Mouse (Mus musculus): ENCODE data around the gene Mrpl20. TPM values are rescaled to one million over a fixed set of nuclear protein-coding genes. Genes with fewer than 3 reads are reported as not detected.
"Not testable (repeated sequence)": the region's sequence is repeated elsewhere in the genome, so short reads cannot be mapped to it uniquely, and the experiment has no call there.

Mrpl20 gene
- total RNA-seq, 2 experiments from 2014 or later = 38.3 to 49.1 TPM

DNA sequence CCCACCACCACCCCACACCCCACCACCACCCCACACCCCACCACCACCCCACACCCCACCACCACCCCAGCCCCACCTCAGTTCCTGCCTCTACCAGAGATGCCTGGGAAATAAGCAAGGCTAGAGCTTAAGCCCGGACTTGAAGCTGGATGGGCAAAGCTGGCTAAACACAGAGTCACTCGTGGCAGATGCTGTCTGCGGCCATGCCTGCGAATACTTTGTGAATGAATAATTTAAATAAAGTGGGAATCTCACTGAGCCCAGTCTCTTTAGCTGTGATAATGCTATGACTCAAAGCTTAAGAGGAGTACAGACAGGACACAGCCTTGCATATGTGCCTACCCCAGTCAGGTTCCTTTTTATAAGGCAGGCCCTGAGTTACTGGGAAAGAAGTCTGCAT is 23.2 kb upstream of the Mrpl20 start:
- intact Hi-C loops (cut with DNase I) = no loop called here
- no peak for DNase-seq

DNA sequence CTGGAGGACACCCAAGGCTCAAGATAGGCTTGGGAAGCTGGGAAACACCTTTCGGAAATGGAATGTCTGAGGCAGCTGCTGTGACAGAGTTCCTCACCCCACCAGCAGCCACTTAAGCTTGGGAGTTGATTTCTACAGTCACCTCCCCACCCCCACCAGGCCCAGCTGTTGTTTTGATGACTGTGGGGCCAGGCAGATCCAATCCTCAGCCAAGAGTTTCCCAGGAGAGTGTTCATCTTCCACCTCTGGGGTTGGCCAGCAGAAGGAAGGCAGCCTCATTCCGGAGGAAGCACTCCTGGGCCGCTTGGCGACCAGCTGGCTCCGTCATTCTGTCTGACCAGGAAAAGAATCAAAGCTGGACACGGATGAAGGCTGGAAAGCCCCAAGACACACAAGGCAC is 21.8 kb upstream of the Mrpl20 start:
- peak; percentile 79 to 87 for DNase-seq
- intact Hi-C loops (cut with DNase I) = no loop called here

DNA sequence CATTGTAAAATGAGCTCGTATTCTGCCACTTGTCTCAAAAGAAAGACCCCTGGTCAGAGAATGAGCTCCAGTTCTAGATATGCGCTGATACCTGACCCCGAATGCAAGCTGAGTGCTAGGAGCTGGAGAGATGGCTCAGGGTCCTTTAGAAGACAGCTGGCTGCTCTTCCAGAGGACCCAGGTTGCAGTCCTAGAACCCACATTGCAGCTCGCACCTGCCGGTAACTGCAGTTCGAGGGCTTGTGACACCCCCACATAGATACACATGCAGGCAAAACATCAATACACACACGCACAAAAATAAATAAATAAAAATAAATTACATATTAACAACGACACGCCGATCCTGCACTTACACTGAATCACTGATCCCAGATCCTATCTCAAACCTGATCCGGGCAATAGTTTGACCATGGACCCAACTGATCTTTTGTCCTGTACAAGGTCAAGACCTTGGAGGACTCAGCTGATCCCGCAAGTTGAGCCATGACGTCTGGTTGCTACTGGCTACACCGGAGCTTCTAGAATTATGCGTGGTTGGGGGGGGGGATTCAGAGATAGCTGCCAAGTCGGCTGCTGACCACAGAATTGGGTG is 19.1 kb upstream of the Mrpl20 start:
- no peak for DNase-seq
- intact Hi-C loops (cut with DNase I) = loop anchor here (1.0 kb wide), 1 partner anchor 13 kb away; no protein-coding TSS in a partner anchor

DNA sequence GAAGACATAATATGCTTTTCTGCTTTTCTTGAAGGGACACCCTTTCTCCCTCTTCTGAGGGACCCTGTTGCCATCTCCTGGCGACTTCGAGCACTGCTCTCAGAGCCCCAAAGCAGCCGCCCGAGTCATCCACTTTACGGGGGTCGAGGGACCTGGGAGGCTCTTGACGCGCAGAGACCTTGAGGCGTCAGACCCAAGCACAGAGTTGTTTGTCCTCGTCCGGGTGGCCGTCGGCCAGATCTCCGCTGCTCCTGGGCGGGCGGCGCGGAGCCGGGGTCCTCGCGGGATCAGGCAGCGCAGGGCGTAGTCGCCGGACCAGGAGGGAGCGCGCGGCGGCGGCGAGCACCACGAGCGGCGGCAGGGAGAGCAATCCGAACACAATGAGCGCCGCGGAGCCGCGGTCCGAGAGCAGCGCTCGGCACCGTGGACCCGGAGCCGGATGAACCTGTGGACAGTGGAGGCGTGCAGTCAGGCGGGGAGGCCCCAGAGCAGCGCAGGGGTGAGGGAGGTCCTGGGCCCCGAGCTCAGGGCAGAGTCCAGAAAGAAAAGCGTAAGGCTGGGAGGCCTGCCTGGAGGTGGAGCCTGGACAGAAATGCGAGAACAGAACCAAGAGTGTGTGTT is 18.5 kb upstream of the Mrpl20 start:
- peak; percentile 69 to 85 for DNase-seq
- intact Hi-C loops (cut with DNase I) = no loop called here

DNA sequence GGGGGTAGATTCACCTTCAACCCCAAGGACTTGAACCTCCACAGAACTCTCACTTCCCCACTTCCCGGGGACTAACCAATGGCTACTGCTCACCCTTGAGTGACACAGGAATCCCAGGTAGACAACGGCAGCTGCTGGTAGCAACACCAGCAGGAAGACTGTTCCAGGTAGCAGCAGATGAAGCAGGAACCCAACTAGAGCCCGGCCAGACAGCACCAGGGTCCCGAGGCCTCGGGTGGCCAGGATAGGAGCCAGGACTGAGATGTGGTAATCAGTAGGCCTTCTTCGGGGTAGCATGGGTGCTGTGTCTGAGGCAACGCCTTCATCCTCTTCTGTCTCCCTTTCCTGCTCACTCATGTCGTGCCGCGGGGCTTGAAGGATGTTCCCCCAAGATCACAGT is 17.4 kb upstream of the Mrpl20 start:
- intact Hi-C loops (cut with DNase I) = no loop called here
- DNase-seq = no peak

DNA sequence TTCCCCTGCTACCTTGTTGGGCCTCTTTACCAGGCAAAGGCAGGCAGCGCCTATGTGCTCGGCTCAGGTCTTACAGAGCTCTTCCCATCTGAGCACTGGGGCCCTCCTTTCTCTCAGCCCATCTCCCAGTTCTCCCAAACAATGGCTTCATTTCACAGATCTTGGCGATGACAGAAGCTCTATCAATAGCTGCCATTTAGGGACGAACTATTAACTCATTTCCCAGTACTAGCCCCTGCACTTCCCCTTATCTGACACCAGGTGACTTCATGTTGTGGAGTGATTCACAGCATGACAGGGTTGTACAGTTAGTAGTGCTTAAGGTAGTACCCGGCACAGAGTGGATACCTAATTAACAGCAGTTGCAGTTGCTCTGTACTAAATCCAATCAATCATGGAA is 16.9 kb upstream of the Mrpl20 start, which contains the start of gene Tmem88b:
Tmem88b (minus strand) TSS at position 56 of the 400 bp plus-strand sequence.
- no peak for DNase-seq
- intact Hi-C loops (cut with DNase I) = no loop called here

DNA sequence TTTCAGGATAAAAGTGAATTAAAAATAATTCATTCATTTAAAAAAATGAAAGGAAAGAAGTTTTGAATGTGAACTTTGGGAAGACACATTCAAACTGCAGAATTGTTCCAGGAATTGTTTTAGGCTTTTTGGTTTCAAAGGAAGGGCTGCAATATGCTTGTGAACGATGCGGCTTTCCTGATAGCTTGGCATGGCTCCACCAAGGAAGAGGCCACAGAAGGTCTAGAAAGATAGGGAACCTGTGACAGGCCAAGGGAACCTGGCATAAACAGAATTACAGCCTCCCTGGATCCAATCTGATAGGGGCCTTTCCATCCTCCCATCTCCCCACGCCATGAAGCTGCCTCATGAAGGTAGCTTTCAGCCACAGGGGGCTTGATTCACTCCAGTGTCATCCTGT is 14.4 kb upstream of the Mrpl20 start:
- DNase-seq = no peak
- intact Hi-C loops (cut with DNase I) = no loop called here

DNA sequence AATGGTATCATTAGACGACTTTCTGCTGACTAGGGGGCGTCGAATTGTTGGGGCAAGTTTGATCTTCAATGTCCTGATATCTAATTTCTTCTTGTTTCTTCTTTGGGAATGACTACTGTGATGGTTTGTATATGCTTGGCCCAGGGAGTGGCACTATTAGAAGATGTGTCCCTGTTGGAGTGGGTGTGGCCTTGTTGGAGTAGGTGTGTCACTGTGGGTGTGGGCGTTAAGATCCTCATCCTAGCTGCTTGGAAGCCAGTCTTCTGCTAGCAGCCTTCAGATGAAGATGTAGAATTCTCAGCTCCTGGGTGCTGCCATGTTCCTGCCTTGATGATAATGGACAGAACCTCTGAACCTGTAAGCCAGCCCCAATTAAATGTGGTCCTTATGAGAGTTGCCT is 13.8 kb upstream of the Mrpl20 start:
- DNase-seq; intact Hi-C loops (cut with DNase I): not testable (repeated sequence)

DNA sequence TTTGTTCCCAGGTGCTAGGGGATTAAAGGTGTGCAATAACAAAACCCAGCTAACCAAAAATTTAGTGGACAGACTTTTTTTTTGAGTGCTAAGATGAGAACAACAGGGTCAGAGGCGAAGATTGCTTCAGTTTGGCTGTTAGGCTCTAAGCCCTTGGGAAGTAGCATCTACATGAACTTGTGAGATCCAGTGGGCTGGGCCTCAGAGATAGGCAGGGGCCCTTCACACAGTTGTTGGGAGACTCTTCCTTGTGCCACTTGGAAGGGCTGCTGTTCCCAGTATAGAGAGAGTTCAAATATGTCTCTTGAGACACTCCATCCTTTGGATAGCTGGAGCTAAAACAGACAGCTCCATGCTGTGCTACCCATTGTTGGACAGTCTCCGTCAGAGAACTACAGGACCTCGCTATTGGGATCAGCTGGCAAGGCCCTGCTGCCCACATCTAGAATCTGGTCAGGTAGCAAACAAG is 12.6 kb upstream of the Mrpl20 start, which contains the start of gene Ankrd65:
Ankrd65 (plus strand) TSS at position 419 of the 469 bp plus-strand sequence.
- intact Hi-C loops (cut with DNase I) = no loop called here
- no peak for DNase-seq

DNA sequence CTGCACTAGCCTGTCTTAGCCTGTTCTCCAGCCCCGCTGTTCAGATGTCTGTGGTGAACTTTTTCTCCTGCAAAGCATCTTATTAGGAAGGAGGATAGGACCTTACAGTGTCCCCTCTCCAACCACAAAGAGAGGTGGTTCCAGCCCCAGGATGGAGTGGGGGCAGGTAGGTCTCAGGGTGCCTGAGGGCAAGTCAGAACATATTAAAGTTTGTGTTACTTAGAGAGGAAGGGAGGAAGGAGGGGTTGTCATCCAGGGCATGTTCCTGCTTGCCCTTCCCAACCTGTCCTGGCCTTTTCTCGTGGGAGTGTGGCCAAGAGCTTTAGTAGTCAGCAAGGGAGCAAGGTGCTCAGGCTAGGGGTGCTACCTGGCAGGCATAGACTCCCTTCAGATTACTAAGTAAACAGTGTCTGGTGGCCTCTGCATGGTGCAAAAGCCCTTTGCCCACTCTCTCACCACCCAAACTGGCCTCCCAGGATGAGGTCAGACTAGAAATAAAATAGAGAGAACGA is 12.0 kb upstream of the Mrpl20 start:
- DNase-seq = no peak
- intact Hi-C loops (cut with DNase I) = no loop called here

DNA sequence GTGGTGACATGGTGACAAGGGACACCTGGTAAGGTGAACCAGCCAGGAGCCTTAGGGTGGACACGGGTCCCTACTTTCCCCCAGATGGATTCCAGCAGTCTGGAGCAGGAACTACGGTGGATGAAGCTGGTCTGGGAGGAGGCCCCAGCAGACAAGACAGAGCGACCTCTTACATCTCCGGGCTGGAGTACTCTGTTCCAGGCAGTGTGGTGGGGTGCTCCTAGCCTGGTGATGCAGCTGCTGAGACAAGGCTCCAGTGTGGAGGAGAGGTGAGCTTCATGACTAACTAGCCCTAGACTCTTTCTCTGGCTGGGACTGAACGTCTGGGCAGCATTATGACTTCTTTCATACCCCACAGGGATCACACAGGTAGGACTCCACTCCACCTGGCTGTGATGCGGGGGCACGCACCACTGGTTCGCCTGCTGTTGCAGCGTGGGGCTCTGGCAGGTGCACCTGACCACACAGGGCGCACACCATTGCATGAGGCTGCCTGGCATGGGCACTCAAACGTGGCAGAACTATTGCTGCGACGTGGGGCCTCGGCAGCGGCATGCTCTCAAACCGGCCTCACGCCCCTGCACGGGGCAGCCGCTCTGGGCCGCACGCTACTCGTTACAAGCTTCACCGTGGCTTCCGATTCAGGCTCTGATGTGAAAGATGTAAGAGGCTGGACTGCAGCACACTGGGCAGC is 11.3 kb upstream of the Mrpl20 start:
- intact Hi-C loops (cut with DNase I) = no loop called here

DNA sequence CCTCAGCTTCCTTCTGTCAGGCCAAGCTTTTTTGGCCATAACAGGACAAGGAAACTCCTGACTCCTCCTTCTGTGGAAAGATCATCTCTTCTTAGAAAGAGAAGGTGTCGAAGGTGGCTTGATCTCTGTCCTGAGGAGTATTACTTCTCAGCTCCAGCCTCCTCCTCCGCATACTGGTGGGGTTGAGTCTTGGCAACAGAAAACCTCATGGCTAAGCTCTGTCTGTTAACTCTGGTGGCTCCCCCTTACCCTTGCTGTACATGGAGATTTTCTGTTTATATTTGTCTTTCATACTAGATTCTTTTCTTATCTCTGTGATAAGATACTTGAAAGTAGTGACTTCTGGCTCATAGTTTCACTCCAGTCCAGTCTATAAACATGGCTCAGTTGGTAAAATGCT is 8.9 kb upstream of the Mrpl20 start:
- no peak for DNase-seq
- intact Hi-C loops (cut with DNase I) = no loop called here

More for the DNA sequence above, 11.3 kb upstream of the Mrpl20 start:
- no peak for DNase-seq

DNA sequence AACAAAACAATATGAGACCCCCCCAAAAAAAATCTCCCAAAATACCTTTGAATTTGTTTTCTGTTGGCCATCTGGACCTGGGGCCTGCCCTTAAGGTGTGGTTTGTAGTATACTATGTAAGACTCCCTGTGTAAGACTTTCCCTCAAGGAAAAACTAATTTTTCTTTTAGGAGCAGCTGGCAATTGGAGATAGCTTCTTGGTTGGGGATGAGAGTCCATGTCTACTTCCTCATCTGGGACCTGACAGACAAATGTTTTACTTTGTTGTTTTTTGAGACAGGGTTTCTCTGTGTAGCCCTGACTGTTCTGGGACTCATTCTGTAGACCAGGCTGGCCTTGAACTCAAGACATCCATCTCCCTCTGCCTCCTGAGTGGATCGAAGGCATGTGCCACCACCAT is 603 bp upstream of the Mrpl20 start:
- no peak for DNase-seq
- intact Hi-C loops (cut with DNase I) = no loop called here

DNA sequence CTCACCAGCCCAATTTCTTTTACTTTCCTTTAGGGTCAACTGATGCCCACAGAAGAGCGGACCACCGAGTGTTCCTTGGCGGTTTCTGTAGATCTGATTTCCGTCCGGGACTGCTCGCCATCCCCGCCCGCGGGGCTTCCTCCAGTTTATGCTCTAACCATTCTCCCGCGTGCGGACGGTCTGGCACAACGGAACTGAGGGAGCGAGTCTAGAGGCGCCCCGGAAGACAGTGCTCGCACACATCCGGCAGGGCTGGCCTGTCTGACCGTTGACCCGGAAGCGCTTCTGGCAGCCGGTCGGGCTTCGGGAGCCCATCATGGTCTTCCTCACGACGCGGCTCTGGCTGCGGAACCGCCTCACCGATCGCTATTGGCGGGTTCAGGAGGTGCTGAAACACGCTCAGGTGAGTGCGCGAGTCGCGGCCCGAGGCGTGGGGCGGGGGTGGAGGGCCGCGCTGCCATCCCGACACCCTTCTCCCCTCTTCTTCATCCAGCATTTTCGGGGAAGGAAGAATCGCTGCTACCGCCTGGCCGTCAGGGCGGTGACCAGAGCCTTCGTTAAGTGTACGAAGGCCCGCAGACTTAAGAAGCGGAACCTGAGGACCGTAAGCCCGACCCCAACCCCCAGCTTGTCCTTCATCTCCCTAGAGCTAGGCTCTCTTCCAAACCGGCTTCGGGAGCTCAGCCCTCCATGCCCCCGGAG is 813 bp downstream of the Mrpl20 start:
- DNase-seq = peak; percentile 95 to 96
- intact Hi-C loops (cut with DNase I) = no loop called here

DNA sequence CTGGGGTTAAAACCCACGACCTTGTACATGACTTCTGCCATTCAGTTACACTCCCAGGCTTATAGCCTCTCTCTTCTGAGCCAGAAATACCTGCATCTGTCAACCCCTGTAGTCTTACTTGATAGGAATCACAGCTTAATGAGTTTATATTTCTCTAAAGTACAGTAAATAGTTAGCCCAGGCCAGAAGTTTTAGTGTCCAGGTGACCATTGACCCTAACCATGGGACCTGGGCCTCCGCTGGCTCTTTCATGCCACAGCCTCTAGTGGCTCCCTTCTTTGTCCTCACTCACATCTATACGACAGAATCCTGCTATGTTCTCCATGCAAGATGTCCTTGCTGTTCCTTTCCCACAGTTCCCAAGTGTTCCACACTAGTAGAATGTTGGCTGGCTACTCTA is 5.2 kb downstream of the Mrpl20 start:
- DNase-seq = no peak
- intact Hi-C loops (cut with DNase I) = no loop called here

DNA sequence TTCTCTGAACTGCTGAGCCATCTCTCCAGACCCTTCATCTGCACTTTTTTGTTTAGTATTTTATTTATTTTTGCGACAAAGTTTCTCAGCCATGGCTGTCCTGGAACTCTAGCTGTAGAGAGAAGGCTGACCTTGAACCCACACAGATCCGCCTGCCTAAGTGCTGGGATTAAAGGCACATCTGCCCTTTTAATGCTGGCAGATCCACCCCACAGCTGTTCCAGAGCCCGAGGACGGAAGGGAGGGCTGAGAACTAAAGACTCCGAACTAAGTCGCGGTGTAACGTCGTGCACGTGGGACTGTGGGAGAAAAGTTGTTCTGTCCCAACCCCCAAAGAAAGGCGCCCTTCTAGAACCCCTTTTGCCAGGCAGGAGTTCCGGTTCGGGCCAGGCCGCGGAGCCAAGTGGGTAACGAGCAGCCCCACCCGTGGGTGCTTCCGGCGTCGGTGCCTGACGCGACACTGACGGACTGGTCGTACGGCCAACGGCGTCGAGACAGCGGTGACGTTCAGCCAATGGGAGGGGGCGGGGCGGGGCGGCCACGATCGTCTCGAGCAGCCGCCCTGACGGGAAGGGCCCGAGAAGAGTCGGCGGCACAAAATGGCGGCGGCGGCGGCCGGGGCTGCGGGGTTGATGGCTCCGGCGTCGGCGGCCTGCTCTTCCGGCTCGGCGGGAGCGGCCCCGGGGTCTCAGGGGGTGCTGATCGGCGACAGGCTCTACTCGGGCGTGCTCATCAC is 9.4 kb downstream of the Mrpl20 start, which contains the start of gene Ccnl2:
Ccnl2 (plus strand) TSS at position 561 of the 736 bp plus-strand sequence.
- intact Hi-C loops (cut with DNase I) = no loop called here

DNA sequence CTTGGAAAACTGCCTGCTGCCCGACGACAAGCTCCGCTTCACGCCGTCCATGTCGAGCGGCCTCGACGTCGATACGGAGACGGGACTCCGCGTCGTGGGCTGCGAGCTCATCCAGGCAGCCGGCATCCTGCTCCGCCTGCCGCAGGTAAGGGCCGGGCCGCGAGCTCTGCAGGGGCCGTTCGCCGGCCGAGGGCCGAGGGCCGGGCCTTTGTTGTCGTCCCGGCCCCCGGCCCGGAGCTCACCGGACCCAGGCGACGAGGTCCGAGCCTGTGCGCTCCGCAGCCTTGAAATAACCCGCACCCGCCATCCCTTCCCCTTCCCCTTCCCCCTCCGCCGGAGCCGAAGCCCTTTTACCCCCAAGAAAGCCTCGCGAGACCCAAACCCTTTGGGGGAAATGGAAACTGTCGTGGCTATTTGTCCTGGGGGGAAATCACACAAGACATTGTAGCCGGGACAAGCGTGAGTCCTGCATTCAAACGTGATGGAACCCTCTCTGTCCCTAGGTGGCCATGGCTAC is 10.0 kb downstream of the Mrpl20 start:
- intact Hi-C loops (cut with DNase I) = no loop called here
- DNase-seq = no peak

More for the DNA sequence above, 9.4 kb downstream of the Mrpl20 start, which contains the start of gene Ccnl2:
- peak; percentile 89 to 91 for DNase-seq

DNA sequence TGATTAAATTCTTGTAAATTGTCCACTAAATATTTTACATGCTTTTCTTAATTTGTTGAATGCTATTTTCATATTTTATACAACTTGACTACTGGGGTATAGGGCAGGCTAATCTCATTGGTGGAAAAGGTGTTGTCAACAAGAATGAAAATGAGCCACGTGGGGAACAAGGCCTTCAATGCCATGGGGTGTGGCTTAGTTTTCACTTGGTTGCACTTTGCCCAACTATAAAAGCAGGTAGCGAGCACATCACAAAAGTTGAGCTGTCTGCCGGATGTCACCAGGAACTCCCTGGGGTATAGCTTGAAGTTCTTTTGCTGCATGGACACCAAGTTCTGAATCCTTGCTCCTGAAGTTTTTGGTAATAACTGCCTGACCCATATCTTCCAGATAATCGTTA is 14.9 kb downstream of the Mrpl20 start:
- no peak for DNase-seq
- intact Hi-C loops (cut with DNase I) = no loop called here

DNA sequence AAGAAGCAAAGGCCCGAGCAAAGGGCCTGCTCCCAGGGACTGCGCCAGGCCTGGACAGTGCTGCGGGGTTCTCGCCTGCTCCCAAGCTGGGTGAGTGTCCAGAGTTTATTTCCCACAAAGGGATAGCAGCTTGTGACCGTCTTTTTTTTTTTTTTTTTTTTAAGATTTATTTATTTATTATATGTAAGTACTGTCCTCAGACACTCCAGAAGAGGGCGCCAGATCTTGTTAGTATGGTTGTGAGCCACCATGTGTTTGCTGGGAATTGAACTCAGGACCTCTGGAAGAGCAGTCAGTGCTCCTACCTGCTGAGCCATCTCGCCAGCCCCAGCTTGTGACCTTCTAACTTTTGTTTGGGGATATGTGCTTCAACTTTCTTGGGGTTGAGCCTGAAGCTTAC is 18.3 kb downstream of the Mrpl20 start:
- intact Hi-C loops (cut with DNase I) = no loop called here
- no peak for DNase-seq

DNA sequence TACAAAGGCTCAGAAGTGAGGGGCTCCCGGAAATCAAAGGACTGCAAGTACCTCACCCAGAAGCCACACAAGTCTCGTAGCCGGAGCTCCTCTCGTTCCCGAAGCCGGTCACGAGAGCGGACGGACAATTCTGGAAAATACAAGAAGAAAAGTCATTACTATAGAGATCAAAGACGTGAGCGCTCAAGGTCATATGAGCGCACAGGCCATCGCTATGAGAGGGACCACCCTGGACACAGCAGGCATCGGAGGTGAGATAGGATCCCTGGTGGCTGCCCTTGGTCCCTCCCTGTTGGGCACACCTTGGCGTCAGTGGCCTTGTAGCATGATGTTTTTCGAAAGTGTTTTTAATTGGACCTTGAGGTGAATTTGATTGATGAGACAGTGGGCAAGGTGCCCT is 20.8 kb downstream of the Mrpl20 start:
- intact Hi-C loops (cut with DNase I) = no loop called here
- DNase-seq = no peak
